Mouse (Mus musculus) heart, embryonic 16.5 days (tissue): Measurements from ENCODE around the gene Cachd1. TPM values are rescaled to one million over a fixed set of nuclear protein-coding genes. Genes with fewer than 3 reads are reported as not detected.

Source experiments
- ATAC-seq: fragments of 200-750 bp; cut with Nextera tagmentation; replicated peaks from 2 replicates; pipeline ENCODE4 v1.8.0; 2017; ENCODE audit warnings: moderate number of reproducible peaks; ENCODE audit not compliant: insufficient read depth, low FRiP score; ENCODE audit errors: extremely low read depth
- H3K27ac ChIP-seq: fragments of 300-500 bp; sonication (generic); 2 replicates; pipeline ENCODE4 v1.5.1; 2014; ENCODE audit warnings: mild to moderate bottlenecking, low read length, control low read depth, moderate library complexity
- H3K27me3 ChIP-seq: fragments of 300-500 bp; sonication (generic); 2 replicates; pipeline ENCODE4 v1.6.1; 2014; ENCODE audit warnings: low read length, mixed read lengths; ENCODE audit not compliant: control insufficient read depth, insufficient read depth
- H3K36me3 ChIP-seq: fragments of 300-500 bp; sonication (generic); 2 replicates; pipeline ENCODE4 v1.6.1; 2014; ENCODE audit not compliant: control insufficient read depth, insufficient read depth
- H3K4me1 ChIP-seq: fragments of 300-500 bp; sonication (generic); 2 replicates; pipeline ENCODE4 v1.6.1; 2014; ENCODE audit warnings: low read length, mixed read lengths; ENCODE audit not compliant: control insufficient read depth, insufficient read depth
- H3K4me2 ChIP-seq: fragments of 300-500 bp; sonication (generic); 2 replicates; pipeline ENCODE4 v1.6.1; 2014; ENCODE audit warnings: low read depth, mild to moderate bottlenecking, control low read depth, low read length
- H3K4me3 ChIP-seq: fragments of 300-500 bp; sonication (generic); 2 replicates; pipeline ENCODE4 v1.5.1; 2014; ENCODE audit warnings: mild to moderate bottlenecking, control low read depth, low read length
- H3K9ac ChIP-seq: fragments of 300-500 bp; sonication (generic); 2 replicates; pipeline ENCODE4 v1.6.1; 2014; ENCODE audit warnings: low read length, control low read depth
- H3K9me3 ChIP-seq: fragments of 300-500 bp; sonication (generic); replicated peaks from 2 replicates; pipeline ENCODE4 v1.6.1; 2016; ENCODE audit warnings: low read length; ENCODE audit not compliant: control insufficient read depth
- WGBS: fragments of 180-500 bp; shearing (Covaris S2); extraction: QIAGEN DNeasy Blood & Tissue Kit; methylation state at CpG from one replicate; pipeline ENCODE4 v1.1.7; 2014; 5-methylcytosine and 5-hydroxymethylcytosine counted together
- polyA plus RNA-seq: library from polyadenylated mRNA; unstranded; fragments of >200 nt; fragmentation: Nextera tagmentation; extraction: Ambion mirVana; gene quantifications from 2 replicates; pipeline ENCODE4 v1.2.1, GENCODE M21; 2015

Gene Cachd1
- polyA plus RNA-seq, 1 experiment from 2014 or later, result 4.6 TPM

GRCm38 (mm10) chr4:100780911-100781310 lies 4.4 kb downstream of the Cachd1 start:
- no peak overlapping the region for H3K4me3 ChIP-seq
- peaks cover 29% of the 10 kb centered on the region for H3K4me1 ChIP-seq
- no peak for ATAC-seq
- WGBS, result 57% methylated on average over 6 of the region's 6 CpGs
- H3K9ac ChIP-seq, result no peak overlapping the region
- H3K4me2 ChIP-seq, result no peak overlapping the region
- H3K27me3 ChIP-seq, result no peaks in the 10 kb centered on the region
- H3K36me3 ChIP-seq, result no peaks in the 10 kb centered on the region
- H3K27ac ChIP-seq, result no peak overlapping the region
- H3K9me3 ChIP-seq, result no peaks in the 10 kb centered on the region

GRCm38 (mm10) chr4:100782348-100782747 lies 5.9 kb downstream of the Cachd1 start:
- no peak for ATAC-seq
- no peak overlapping the region for H3K27ac ChIP-seq

DNA sequence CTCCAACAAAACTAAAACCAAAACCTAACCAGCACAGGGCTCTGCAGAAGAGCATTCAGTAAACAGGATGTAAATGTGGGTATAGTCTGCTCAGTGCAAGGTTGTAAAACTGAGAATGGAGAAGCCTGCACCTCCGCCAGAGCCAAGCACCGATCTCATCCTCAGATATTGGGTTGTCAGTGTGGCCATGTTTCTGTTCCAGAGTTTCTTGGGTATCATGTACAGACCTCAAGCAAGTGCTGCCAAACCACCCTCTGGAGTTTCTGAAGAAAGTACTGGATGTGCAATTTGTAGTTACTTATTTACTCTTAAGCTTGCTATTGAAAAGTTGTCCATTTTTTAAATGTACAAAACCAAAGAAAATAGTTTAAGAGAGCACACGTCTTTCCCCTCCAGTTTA lies 6.4 kb downstream of the Cachd1 start:
- Histone ChIP-seq H3K4me1 (peaks cover 32% of the 10 kb centered on the region), H3K4me2 (no peak overlapping the region), H3K36me3 (no peaks in the 10 kb centered on the region), H3K4me3 (no peak overlapping the region), H3K9me3 (no peaks in the 10 kb centered on the region), H3K27ac (no peak overlapping the region), H3K27me3 (no peaks in the 10 kb centered on the region), H3K9ac (no peak overlapping the region)
- WGBS, result 79% methylated on average over 3 of the region's 3 CpGs
- no peak for ATAC-seq

More at GRCm38 (mm10) chr4:100782348-100782747, 5.9 kb downstream of the Cachd1 start:
- H3K36me3 ChIP-seq, result no peaks in the 10 kb centered on the region
- WGBS, result 30% methylated on average over 8 of the region's 8 CpGs
- peak overlapping the region; percentile 22; the same call in 1 of the 2 replicates for H3K4me2 ChIP-seq
- no peak overlapping the region for H3K9ac ChIP-seq
- no peak overlapping the region for H3K4me3 ChIP-seq
- H3K9me3 ChIP-seq, result no peaks in the 10 kb centered on the region
- peaks cover 29% of the 10 kb centered on the region for H3K4me1 ChIP-seq
- H3K27me3 ChIP-seq, result no peaks in the 10 kb centered on the region

- H3K4me1 ChIP-seq, result peaks cover 19% of the 10 kb centered on the region
- ATAC-seq, result no peak
- WGBS, result 55% methylated on average over 3 of the region's 3 CpGs
Measured at GRCm38 (mm10) chr4:100787201-100787600, 10.7 kb downstream of the Cachd1 start.

DNA sequence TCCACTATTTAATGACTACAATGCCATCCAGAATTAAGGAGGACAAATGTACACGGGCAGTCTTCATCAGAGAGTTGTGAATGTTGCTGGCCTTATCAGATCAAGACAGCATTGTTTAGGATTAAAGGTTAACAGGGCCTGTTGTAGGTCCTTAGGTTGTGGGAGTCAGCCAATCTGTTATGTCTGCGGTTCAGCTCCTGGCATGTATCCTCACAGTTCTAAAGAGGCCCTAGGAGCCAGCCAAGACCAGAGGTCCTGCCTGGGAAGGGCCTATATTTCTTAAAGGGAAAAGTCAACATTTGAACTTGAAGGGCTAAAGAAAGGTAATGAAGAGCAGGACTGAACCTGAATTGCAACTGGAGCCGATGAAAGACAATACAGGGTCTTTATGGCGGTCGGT lies 13.7 kb downstream of the Cachd1 start:
- ATAC-seq, result no peak
- no peaks in the 10 kb centered on the region for H3K36me3 ChIP-seq
- no peak overlapping the region for H3K9ac ChIP-seq
- no peak overlapping the region for H3K27ac ChIP-seq
- 71% methylated on average over 5 of the region's 5 CpGs for WGBS
- H3K9me3 ChIP-seq, result no peaks in the 10 kb centered on the region
- no peaks in the 10 kb centered on the region for H3K27me3 ChIP-seq
- H3K4me1 ChIP-seq, result peaks cover 15% of the 10 kb centered on the region
- H3K4me3 ChIP-seq, result no peak overlapping the region
- H3K4me2 ChIP-seq, result no peak overlapping the region

More at GRCm38 (mm10) chr4:100787201-100787600, 10.7 kb downstream of the Cachd1 start:
- Histone ChIP-seq H3K9me3 (no peaks in the 10 kb centered on the region), H3K36me3 (no peaks in the 10 kb centered on the region), H3K27ac (no peak overlapping the region), H3K4me2 (no peak overlapping the region), H3K4me3 (no peak overlapping the region), H3K27me3 (no peaks in the 10 kb centered on the region), H3K9ac (no peak overlapping the region)

- Histone ChIP-seq H3K4me2 (no peak overlapping the region), H3K27me3 (no peaks in the 10 kb centered on the region), H3K4me3 (no peak overlapping the region), H3K36me3 (no peaks in the 10 kb centered on the region), H3K9ac (no peak overlapping the region), H3K27ac (no peak overlapping the region), H3K4me1 (peaks cover 14% of the 10 kb centered on the region), H3K9me3 (no peaks in the 10 kb centered on the region)
- ATAC-seq, result no peak
- WGBS, result 29% methylated on average over 2 of the region's 2 CpGs
Measured at GRCm38 (mm10) chr4:100793147-100793546, 16.7 kb downstream of the Cachd1 start.

DNA sequence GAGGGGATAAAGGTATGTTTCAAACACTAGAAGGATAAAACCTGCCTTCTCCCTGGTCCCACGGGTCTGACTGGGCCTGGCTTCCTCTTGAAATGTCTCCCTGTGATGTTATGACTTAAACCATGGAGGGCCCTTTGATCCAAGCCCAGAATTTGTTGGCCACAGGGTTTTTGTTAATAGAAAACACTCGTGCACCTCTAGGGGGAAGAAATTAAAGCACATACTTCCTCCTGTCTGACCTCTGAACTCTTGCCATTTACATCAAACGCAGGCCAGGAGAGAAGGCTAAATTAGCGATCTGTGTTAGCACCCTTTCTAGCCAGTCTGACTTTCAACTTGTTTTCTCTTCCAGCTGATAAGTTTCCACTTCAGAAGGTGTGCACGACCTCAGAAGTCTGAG lies 19.0 kb downstream of the Cachd1 start:
- H3K9ac ChIP-seq, result no peak overlapping the region
- peaks cover 15% of the 10 kb centered on the region for H3K4me1 ChIP-seq
- no peaks in the 10 kb centered on the region for H3K9me3 ChIP-seq
- H3K36me3 ChIP-seq, result no peaks in the 10 kb centered on the region
- 39% methylated on average over 5 of the region's 5 CpGs for WGBS
- H3K4me2 ChIP-seq, result no peak overlapping the region
- H3K4me3 ChIP-seq, result no peak overlapping the region
- H3K27me3 ChIP-seq, result no peaks in the 10 kb centered on the region
- no peak overlapping the region for H3K27ac ChIP-seq
- no peak for ATAC-seq

DNA sequence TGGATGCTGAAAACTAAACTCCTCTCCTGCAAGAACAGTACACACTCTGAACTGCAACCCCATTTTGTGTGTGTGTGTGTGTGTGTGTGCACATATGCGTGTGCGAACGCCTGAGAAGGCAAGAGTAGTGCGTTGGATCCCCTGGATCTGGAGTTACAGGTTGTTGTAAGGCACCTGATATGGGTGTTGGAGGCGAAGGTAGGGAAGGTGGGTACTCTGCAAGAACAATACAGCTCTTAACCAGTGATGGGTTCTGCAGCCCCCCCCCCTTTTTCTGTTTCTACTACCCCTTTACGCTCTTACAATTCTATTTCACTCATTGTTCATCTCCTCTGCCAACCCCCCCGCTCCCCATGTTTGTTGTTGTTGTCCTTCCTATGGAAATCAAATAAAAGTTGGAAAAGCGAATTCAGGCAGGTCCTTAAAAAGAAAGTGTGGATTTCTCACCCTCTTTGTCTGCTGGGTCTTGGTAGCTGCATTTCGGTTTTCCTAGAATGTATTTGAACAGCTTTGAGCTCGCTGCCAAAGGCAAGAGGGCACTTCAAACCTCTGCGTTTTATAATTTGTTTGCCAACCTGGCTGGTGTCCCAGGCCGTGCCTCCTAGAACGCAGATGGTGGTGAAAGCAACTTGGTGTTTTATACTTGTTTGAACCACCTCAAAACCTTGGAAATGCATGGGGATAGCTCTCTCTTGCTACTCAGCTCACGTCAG lies 24.4 kb downstream of the Cachd1 start:
- H3K9me3 ChIP-seq, result no peaks in the 10 kb centered on the region
- no peak overlapping the region for H3K4me2 ChIP-seq
- 72% methylated on average over 14 of the region's 14 CpGs for WGBS
- H3K27me3 ChIP-seq, result no peaks in the 10 kb centered on the region
- ATAC-seq, result no peak
- no peak overlapping the region for H3K27ac ChIP-seq
- peaks cover 18% of the 10 kb centered on the region for H3K4me1 ChIP-seq
- H3K4me3 ChIP-seq, result no peak overlapping the region
- no peaks in the 10 kb centered on the region for H3K36me3 ChIP-seq
- no peak overlapping the region for H3K9ac ChIP-seq

- Histone ChIP-seq H3K4me1 (peaks cover 18% of the 10 kb centered on the region), H3K36me3 (no peaks in the 10 kb centered on the region), H3K9me3 (no peaks in the 10 kb centered on the region), H3K27ac (no peak overlapping the region), H3K27me3 (no peaks in the 10 kb centered on the region), H3K9ac (no peak overlapping the region), H3K4me3 (no peak overlapping the region), H3K4me2 (no peak overlapping the region)
- ATAC-seq, result no peak
- 69% methylated on average over 3 of the region's 3 CpGs for WGBS
Measured at GRCm38 (mm10) chr4:100801443-100801786, 24.9 kb downstream of the Cachd1 start.
